8 mouse cellular contexts compared by ENCODE assay signal in genomic region chr3:52535411-52536021, GRCm38 (mm10).
A peak's percentile ranks its signal among the peaks of the same experiment; 100 is the strongest.
DNase-seq lines count a peak whose midpoint lies in the region; ATAC-seq lines count a peak whose summit lies in the region.

No protein-coding gene starts in this region.

- ATAC-seq in kidney, embryonic 15.5 days (replicated peaks; ENCODE audit: low FRiP score) = peak; percentile 49; the same call in 1 of the 2 replicates
- peak; percentile 70 for ATAC-seq in limb, embryonic 13.5 days (ENCODE audit: low FRiP score, low read depth)
- ATAC-seq in activated CD4-positive, CD25-positive, alpha-beta regulatory T cell, adult 4 months = no peak
- no peak for ATAC-seq in liver, embryonic 12.5 days

- H3K27ac ChIP-seq in kidney, embryonic 15.5 days = no peak overlapping the region
- 0 out of 2 replicates have a peak overlapping the region, but pooled peaks have one; percentile 19 for H3K27ac ChIP-seq in embryonic facial prominence, embryonic 10.5 days (replicated peaks)
- H3K27ac ChIP-seq in limb, embryonic 13.5 days = no peak overlapping the region
- H3K27ac ChIP-seq in liver, embryonic 12.5 days = no peak overlapping the region

- no peaks in the 10 kb centered on the region for H3K9me3 ChIP-seq in kidney, embryonic 15.5 days (replicated peaks)
- H3K9me3 ChIP-seq in embryonic facial prominence, embryonic 10.5 days = no peaks in the 10 kb centered on the region
- H3K9me3 ChIP-seq in limb, embryonic 13.5 days = no peaks in the 10 kb centered on the region
- H3K9me3 ChIP-seq in liver, embryonic 12.5 days (replicated peaks) = no peaks in the 10 kb centered on the region

- WGBS in kidney, embryonic 15.5 days = 31% methylated on average over 7 of the region's 7 CpGs
- WGBS in embryonic facial prominence, embryonic 10.5 days = 35% methylated on average over 7 of the region's 7 CpGs
- WGBS in limb, embryonic 13.5 days = 16% methylated on average over 7 of the region's 7 CpGs
- WGBS in liver, embryonic 12.5 days (ENCODE audit: insufficient replicate concordance) = 55% methylated on average over 7 of the region's 7 CpGs

- H3K4me3 ChIP-seq in kidney, embryonic 15.5 days (replicated peaks) = no peak overlapping the region
- no peak overlapping the region for H3K4me3 ChIP-seq in embryonic facial prominence, embryonic 10.5 days
- no peak overlapping the region for H3K4me3 ChIP-seq in limb, embryonic 13.5 days
- H3K4me3 ChIP-seq in liver, embryonic 12.5 days = no peak overlapping the region

- H3K4me2 ChIP-seq in kidney, embryonic 15.5 days = no peak overlapping the region
- no peak overlapping the region for H3K4me2 ChIP-seq in limb, embryonic 13.5 days (replicated peaks)
- H3K4me2 ChIP-seq in liver, embryonic 12.5 days = no peak overlapping the region

- DNase-seq in kidney, postnatal 36 days = no peak
- DNase-seq in Muller cell, postnatal 12 days (ENCODE audit: inconsistent ontology term) = peak; percentile 91
- peak; percentile 64 for DNase-seq in embryonic facial prominence, embryonic 10.5 days (ENCODE audit: low spot score)
- DNase-seq in adrenal gland, adult 2 months = no peak

- H3K36me3 ChIP-seq in kidney, embryonic 15.5 days = no peaks in the 10 kb centered on the region
- no peaks in the 10 kb centered on the region for H3K36me3 ChIP-seq in embryonic facial prominence, embryonic 10.5 days (replicated peaks)
- H3K36me3 ChIP-seq in limb, embryonic 13.5 days = no peaks in the 10 kb centered on the region
- no peaks in the 10 kb centered on the region for H3K36me3 ChIP-seq in liver, embryonic 12.5 days

- no peaks in the 10 kb centered on the region for H3K27me3 ChIP-seq in kidney, embryonic 15.5 days
- H3K27me3 ChIP-seq in embryonic facial prominence, embryonic 10.5 days (replicated peaks; ENCODE audit: low read depth, poor library complexity, severe bottlenecking) = peaks cover 5% of the 10 kb centered on the region; the same call in 1 of the 2 replicates
- peaks cover 21% of the 10 kb centered on the region; the same call in 1 of the 2 replicates for H3K27me3 ChIP-seq in limb, embryonic 13.5 days
- no peaks in the 10 kb centered on the region for H3K27me3 ChIP-seq in liver, embryonic 12.5 days (replicated peaks)

- peaks cover 15% of the 10 kb centered on the region for H3K4me1 ChIP-seq in kidney, embryonic 15.5 days
- H3K4me1 ChIP-seq in embryonic facial prominence, embryonic 10.5 days = peaks cover 42% of the 10 kb centered on the region
- peaks cover 38% of the 10 kb centered on the region for H3K4me1 ChIP-seq in limb, embryonic 13.5 days
- no peaks in the 10 kb centered on the region for H3K4me1 ChIP-seq in liver, embryonic 12.5 days

- no peak overlapping the region for H3K9ac ChIP-seq in kidney, embryonic 15.5 days
- no peak overlapping the region for H3K9ac ChIP-seq in limb, embryonic 13.5 days
- H3K9ac ChIP-seq in liver, embryonic 12.5 days = no peak overlapping the region

Comparison
In these comparisons a context has a peak if more than half of its experiments do, and no peak if none do; other contexts are left out.
1. ATAC-seq: peak in kidney, embryonic 15.5 days (single experiment) and limb, embryonic 13.5 days (single experiment); none in activated CD4-positive, CD25-positive, alpha-beta regulatory T cell, adult 4 months (single experiment) and liver, embryonic 12.5 days (single experiment).
2. DNase-seq: peak in Muller cell, postnatal 12 days (single experiment) and embryonic facial prominence, embryonic 10.5 days (single experiment); none in kidney, postnatal 36 days (0 of 2) and adrenal gland, adult 2 months (single experiment).